Mouse (Mus musculus): ENCODE measurements around the gene Alkbh3.
A peak's percentile ranks its signal among the peaks of the same experiment; 100 is the strongest.

The Alkbh3 gene

GRCm38 (mm10) chr2:93992810-93993209, 17.8 kb downstream of the Alkbh3 start:
- no peak for DNase-seq (ENCODE audit: low spot score in 2 of 2)

- no peak for DNase-seq (ENCODE audit: low spot score in 2 of 2)
Observed at GRCm38 (mm10) chr2:93992259-93992658, 18.3 kb downstream of the Alkbh3 start.

GRCm38 (mm10) chr2:93991336-93991735, 19.3 kb downstream of the Alkbh3 start:
- no peak for DNase-seq (ENCODE audit: low spot score in 2 of 2)

- DNase-seq (ENCODE audit: low spot score in 2 of 2), result no peak
Observed at GRCm38 (mm10) chr2:93988440-93988839, 22.2 kb downstream of the Alkbh3 start.

- no peak for DNase-seq (ENCODE audit: low spot score in 2 of 2)
Observed at GRCm38 (mm10) chr2:93982457-93983235, 28.0 kb downstream of the Alkbh3 start.

GRCm38 (mm10) chr2:93979249-93980120, 31.1 kb downstream of the Alkbh3 start:
- DNase-seq (ENCODE audit: low spot score in 2 of 2), result no peak

GRCm38 (mm10) chr2:93976436-93977252, 34.0 kb downstream of the Alkbh3 start:
- peak; percentile 28 to 34 for DNase-seq (ENCODE audit: low spot score in 2 of 2)

GRCm38 (mm10) chr2:93975526-93976435, 34.8 kb downstream of the Alkbh3 start:
- no peak for DNase-seq (ENCODE audit: low spot score in 2 of 2)

GRCm38 (mm10) chr2:93975041-93975440, 35.6 kb downstream of the Alkbh3 start:
- DNase-seq (ENCODE audit: low spot score in 2 of 2), result no peak

- DNase-seq (ENCODE audit: low spot score in 2 of 2), result no peak
Observed at GRCm38 (mm10) chr2:93971647-93972046, 39.0 kb downstream of the Alkbh3 start.

GRCm38 (mm10) chr2:93964494-93965160, 46.0 kb downstream of the Alkbh3 start:
- DNase-seq (ENCODE audit: low spot score in 2 of 2), result peak in 1 of 2 experiments; percentile 47

- DNase-seq (ENCODE audit: low spot score in 2 of 2), result no peak
Observed at GRCm38 (mm10) chr2:93963802-93964201, 46.8 kb downstream of the Alkbh3 start.

- peak in 1 of 2 experiments; percentile 54 for DNase-seq (ENCODE audit: low spot score in 2 of 2)
Observed at GRCm38 (mm10) chr2:93961716-93962115, 48.9 kb downstream of the Alkbh3 start.

GRCm38 (mm10) chr2:93959346-93959745, 51.3 kb downstream of the Alkbh3 start:
- no peak for DNase-seq (ENCODE audit: low spot score in 2 of 2)

- DNase-seq (ENCODE audit: low spot score in 2 of 2), result no peak
Observed at GRCm38 (mm10) chr2:93958216-93958615, 52.4 kb downstream of the Alkbh3 start.

GRCm38 (mm10) chr2:93957785-93958175, 52.8 kb downstream of the Alkbh3 start:
- no peak for DNase-seq (ENCODE audit: low spot score in 2 of 2)

GRCm38 (mm10) chr2:93956908-93957784, 53.5 kb downstream of the Alkbh3 start, which contains the start of gene Gm13889:
Gene Gm13889 (minus strand): TSS chr2:93957201.
- peak; percentile 53 to 70 for DNase-seq (ENCODE audit: low spot score in 2 of 2)

GRCm38 (mm10) chr2:93956331-93956801, 54.2 kb downstream of the Alkbh3 start:
- DNase-seq (ENCODE audit: low spot score in 2 of 2), result peak in 1 of 2 experiments; percentile 41

- DNase-seq (ENCODE audit: low spot score in 2 of 2), result no peak
Observed at GRCm38 (mm10) chr2:93955886-93956285, 54.7 kb downstream of the Alkbh3 start.
